Mouse (Mus musculus): ENCODE results near the gene Fam129a. TPM values are rescaled to one million over a fixed set of nuclear protein-coding genes. Genes with fewer than 3 reads are reported as not detected.

Gene Fam129a
- polyA plus RNA-seq, 1 experiment = 6.4 TPM

DNA sequence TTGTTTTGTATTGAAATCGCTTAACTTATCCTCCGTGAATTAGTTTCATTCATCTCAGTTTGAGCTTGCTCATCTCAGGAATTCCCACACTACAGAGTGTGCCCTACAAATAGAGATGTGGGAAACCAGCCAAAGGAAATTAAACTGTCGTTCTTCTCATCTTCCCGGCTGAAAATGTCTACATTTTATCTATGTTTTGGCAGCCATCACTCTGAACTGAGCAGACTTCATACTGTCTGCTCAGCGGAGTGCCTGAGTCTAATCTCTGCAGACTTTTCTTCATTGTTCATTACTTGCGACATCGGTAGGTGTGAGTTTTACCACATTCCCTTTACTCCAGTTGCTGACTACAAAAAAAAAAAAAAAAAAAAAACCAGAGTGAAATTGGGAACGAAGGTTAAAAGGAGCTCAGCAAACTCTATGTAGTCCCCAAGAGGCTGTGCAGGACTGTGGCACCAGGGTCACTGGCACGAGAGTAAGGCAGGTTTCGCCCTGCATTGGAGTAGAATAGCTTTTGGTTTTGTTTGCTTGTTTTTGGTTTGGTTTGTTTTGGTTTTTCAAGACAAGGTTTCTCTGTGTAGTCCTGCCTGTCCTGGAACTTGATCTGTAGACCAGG, 43.4 kb downstream of the Fam129a start:
- H3K36me3 ChIP-seq (ENCODE audit: control insufficient read depth, insufficient read depth, low read length) = no peaks in the 10 kb centered on the region
- no peak overlapping the region for H3K4me3 ChIP-seq (ENCODE audit: control insufficient read depth, insufficient read depth, low read length)
- H3K27me3 ChIP-seq (ENCODE audit: control insufficient read depth, insufficient read depth, low read length) = no peaks in the 10 kb centered on the region
- 92% methylated on average over 10 of the region's 10 CpGs for WGBS
- H3K4me1 ChIP-seq (replicated peaks; ENCODE audit: control insufficient read depth, insufficient read depth, low read length) = no peaks in the 10 kb centered on the region
- H3K27ac ChIP-seq (ENCODE audit: control insufficient read depth, insufficient read depth, low read length) = no peak overlapping the region
- no peak for DNase-seq
- no peak for TF ChIP-seq POLR2A (IDR thresholded peaks at IDR 0.05; ENCODE audit: control insufficient read depth, extremely low read depth, insufficient read depth, low read length, poor library complexity)
- no peak for TF ChIP-seq CTCF (IDR thresholded peaks at IDR 0.05; ENCODE audit: borderline replicate concordance, control insufficient read depth, extremely low read depth, insufficient read depth, low read length, poor library complexity)

DNA sequence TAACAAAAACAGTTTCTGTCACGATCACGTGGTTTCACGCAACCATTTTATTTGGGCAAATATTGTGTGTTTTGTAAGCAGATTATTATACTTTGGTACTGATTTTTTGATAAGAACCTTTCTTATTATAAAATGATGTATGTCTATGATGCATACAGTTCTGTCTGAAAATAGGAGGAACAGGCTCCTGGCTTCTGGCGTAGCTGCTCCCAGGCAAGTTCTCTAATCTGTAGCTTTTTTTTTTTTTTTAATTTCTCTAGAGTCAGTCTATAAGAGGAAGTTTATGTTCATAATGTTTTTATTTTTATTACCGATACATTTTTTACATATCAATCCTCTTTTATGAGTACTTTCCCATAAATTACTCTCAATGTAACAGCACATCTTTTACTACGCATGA, 44.6 kb downstream of the Fam129a start:
- H3K27ac ChIP-seq (ENCODE audit: control insufficient read depth, insufficient read depth, low read length) = no peak overlapping the region
- TF ChIP-seq POLR2A (IDR thresholded peaks at IDR 0.05; ENCODE audit: control insufficient read depth, extremely low read depth, insufficient read depth, low read length, poor library complexity) (no peak), CTCF (IDR thresholded peaks at IDR 0.05; ENCODE audit: borderline replicate concordance, control insufficient read depth, extremely low read depth, insufficient read depth, low read length, poor library complexity) (no peak)
- no peaks in the 10 kb centered on the region for H3K27me3 ChIP-seq (ENCODE audit: control insufficient read depth, insufficient read depth, low read length)
- DNase-seq = no peak
- H3K4me3 ChIP-seq (ENCODE audit: control insufficient read depth, insufficient read depth, low read length) = no peak overlapping the region
- WGBS = 95% methylated on average over 6 of the region's 6 CpGs
- H3K36me3 ChIP-seq (ENCODE audit: control insufficient read depth, insufficient read depth, low read length) = no peaks in the 10 kb centered on the region
- no peaks in the 10 kb centered on the region for H3K4me1 ChIP-seq (replicated peaks; ENCODE audit: control insufficient read depth, insufficient read depth, low read length)

DNA sequence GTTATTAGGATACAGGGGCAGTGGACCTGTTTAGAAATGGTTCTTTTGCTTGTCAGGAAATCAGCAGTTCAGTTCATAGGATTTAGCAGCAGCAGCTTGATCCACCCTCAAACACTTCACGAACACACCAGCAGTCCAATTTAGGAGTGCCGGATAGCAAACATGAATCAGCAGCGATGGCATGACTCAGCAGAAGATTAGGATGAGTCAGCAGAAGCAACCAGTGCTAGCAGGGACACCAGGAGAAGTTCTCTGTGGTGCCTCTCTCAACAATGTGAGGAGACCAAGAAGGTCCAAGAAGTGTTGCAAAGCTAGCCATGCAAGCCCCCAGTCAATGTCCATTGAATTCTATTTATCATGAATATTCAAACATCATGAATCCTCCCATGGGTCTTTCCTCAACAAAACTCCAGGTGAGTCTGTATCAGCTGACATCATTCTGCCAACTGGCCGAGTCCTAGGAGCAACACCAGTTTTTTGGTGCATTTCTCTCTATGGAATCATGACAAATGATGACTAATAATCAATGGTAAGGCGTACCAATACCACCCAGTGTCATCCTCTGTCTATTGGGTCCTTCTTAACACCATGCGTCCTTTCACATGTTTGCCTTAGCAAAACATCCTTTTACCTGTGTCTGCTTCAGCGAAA, 45.7 kb downstream of the Fam129a start:
- Histone ChIP-seq H3K27ac (ENCODE audit: control insufficient read depth, insufficient read depth, low read length) (no peak overlapping the region), H3K4me3 (ENCODE audit: control insufficient read depth, insufficient read depth, low read length) (no peak overlapping the region), H3K36me3 (ENCODE audit: control insufficient read depth, insufficient read depth, low read length) (no peaks in the 10 kb centered on the region), H3K27me3 (ENCODE audit: control insufficient read depth, insufficient read depth, low read length) (no peaks in the 10 kb centered on the region), H3K4me1 (replicated peaks; ENCODE audit: control insufficient read depth, insufficient read depth, low read length) (no peaks in the 10 kb centered on the region)
- TF ChIP-seq CTCF (IDR thresholded peaks at IDR 0.05; ENCODE audit: borderline replicate concordance, control insufficient read depth, extremely low read depth, insufficient read depth, low read length, poor library complexity) (no peak), POLR2A (IDR thresholded peaks at IDR 0.05; ENCODE audit: control insufficient read depth, extremely low read depth, insufficient read depth, low read length, poor library complexity) (no peak)
- DNase-seq = no peak
- 96% methylated on average over 7 of the region's 7 CpGs for WGBS

GRCm38 (mm10) chr1:151618251-151618650, 47.3 kb downstream of the Fam129a start:
- no peaks in the 10 kb centered on the region for H3K36me3 ChIP-seq (ENCODE audit: control insufficient read depth, insufficient read depth, low read length)
- no peaks in the 10 kb centered on the region for H3K4me1 ChIP-seq (replicated peaks; ENCODE audit: control insufficient read depth, insufficient read depth, low read length)
- no peak for DNase-seq
- H3K27me3 ChIP-seq (ENCODE audit: control insufficient read depth, insufficient read depth, low read length) = no peaks in the 10 kb centered on the region
- WGBS = 88% methylated on average over 3 of the region's 3 CpGs
- H3K27ac ChIP-seq (ENCODE audit: control insufficient read depth, insufficient read depth, low read length) = no peak overlapping the region
- no peak overlapping the region for H3K4me3 ChIP-seq (ENCODE audit: control insufficient read depth, insufficient read depth, low read length)
- TF ChIP-seq CTCF (IDR thresholded peaks at IDR 0.05; ENCODE audit: borderline replicate concordance, control insufficient read depth, extremely low read depth, insufficient read depth, low read length, poor library complexity) (no peak), POLR2A (IDR thresholded peaks at IDR 0.05; ENCODE audit: control insufficient read depth, extremely low read depth, insufficient read depth, low read length, poor library complexity) (no peak)

- WGBS = 92% methylated on average over 8 of the region's 8 CpGs
- no peaks in the 10 kb centered on the region for H3K27me3 ChIP-seq (ENCODE audit: control insufficient read depth, insufficient read depth, low read length)
- H3K4me3 ChIP-seq (ENCODE audit: control insufficient read depth, insufficient read depth, low read length) = no peak overlapping the region
- no peak overlapping the region for H3K27ac ChIP-seq (ENCODE audit: control insufficient read depth, insufficient read depth, low read length)
- TF ChIP-seq CTCF (IDR thresholded peaks at IDR 0.05; ENCODE audit: borderline replicate concordance, control insufficient read depth, extremely low read depth, insufficient read depth, low read length, poor library complexity) (no peak), POLR2A (IDR thresholded peaks at IDR 0.05; ENCODE audit: control insufficient read depth, extremely low read depth, insufficient read depth, low read length, poor library complexity) (no peak)
- H3K4me1 ChIP-seq (replicated peaks; ENCODE audit: control insufficient read depth, insufficient read depth, low read length) = no peaks in the 10 kb centered on the region
- no peak for DNase-seq
- no peaks in the 10 kb centered on the region for H3K36me3 ChIP-seq (ENCODE audit: control insufficient read depth, insufficient read depth, low read length)
Observed at GRCm38 (mm10) chr1:151619281-151619711, 48.3 kb downstream of the Fam129a start.

DNA sequence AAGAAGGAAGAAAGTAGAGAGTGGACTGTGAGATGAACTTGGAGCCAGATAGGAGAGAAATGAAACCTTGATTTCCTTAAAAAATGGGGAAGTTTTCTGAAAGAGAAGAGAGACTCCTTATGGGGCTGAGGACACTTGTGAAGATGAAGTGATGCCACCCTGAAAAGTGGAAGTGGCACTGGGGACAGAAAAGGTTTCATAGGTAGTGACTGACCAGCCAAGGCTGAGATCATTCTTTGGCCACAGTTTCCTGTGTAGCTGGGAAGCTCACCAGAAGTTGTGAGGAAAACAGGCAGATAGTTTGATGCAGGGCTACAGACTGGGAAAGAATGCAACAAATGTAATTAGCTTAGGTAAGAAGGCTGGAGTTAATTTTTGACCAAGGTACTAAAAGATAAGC, 49.7 kb downstream of the Fam129a start:
- Histone ChIP-seq H3K27me3 (ENCODE audit: control insufficient read depth, insufficient read depth, low read length) (no peaks in the 10 kb centered on the region), H3K27ac (ENCODE audit: control insufficient read depth, insufficient read depth, low read length) (no peak overlapping the region), H3K4me1 (replicated peaks; ENCODE audit: control insufficient read depth, insufficient read depth, low read length) (no peaks in the 10 kb centered on the region), H3K36me3 (ENCODE audit: control insufficient read depth, insufficient read depth, low read length) (no peaks in the 10 kb centered on the region), H3K4me3 (ENCODE audit: control insufficient read depth, insufficient read depth, low read length) (no peak overlapping the region)
- no peak for DNase-seq
- TF ChIP-seq POLR2A (IDR thresholded peaks at IDR 0.05; ENCODE audit: control insufficient read depth, extremely low read depth, insufficient read depth, low read length, poor library complexity) (no peak), CTCF (IDR thresholded peaks at IDR 0.05; ENCODE audit: borderline replicate concordance, control insufficient read depth, extremely low read depth, insufficient read depth, low read length, poor library complexity) (no peak)

All from thymus, adult 2 months (tissue).